9 mouse cellular contexts compared by ENCODE assay signal in the genomic region with DNA sequence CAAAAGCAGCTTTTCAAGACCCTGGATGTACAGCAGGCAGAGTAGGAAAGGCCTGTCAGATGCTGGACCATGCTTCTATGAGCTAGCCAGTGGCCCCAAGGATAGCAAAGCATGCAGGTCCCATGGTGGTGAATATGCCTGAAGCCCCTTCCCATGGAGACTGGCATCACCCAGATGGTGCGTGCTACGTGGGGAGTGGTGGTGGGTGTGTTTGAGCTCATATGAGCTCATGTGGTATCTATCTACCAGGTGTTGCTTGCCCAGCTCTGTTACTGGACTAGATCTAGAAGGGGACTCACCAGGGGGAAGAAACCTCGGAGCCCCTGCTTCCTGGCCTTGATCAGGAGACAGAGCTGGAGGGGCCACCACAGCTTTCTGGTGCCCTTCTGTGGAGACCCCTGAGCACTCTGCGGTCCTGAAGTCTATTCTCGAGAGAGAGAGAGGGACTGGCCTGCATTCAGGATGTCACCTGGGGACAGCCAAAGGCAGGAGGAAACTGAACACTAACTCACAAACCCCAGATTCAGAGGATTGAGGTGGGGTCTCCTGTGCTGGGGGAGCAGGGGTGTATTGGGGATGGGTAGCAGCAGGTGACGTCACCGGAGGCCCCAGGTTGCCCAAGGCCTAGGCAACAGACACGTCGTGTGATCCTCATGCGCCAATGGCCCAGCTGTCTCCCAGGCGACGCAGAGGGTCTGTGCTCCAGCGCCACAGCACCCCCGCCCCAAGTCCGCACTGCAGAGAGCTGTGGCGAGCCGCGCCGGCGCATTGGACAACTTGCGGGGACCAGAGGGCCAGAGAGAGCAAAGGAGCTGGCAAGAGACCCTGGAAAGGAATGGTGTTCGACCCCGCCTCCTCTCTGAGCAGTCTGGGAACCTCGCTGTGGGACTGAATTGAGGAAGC. TPM values are rescaled to one million over a fixed set of nuclear protein-coding genes. Genes with fewer than 3 reads are reported as not detected.
DNase-seq lines count a peak whose midpoint lies in the region; ATAC-seq lines count a peak whose summit lies in the region.
"Had no signal": no experiment of that assay in that cellular context is flagged by ENCODE, and none has a peak within 500 bp of the region (broad histone marks: within the 10 kb centered on the region; RNA-seq: fewer than 3 reads in every experiment).

No protein-coding gene starts in this region.

- no peak overlapping the region for H3K9ac ChIP-seq in heart, embryonic 12.5 days
- H3K9ac ChIP-seq in forebrain, embryonic 14.5 days (ENCODE audit: low read length), result peak overlapping the region; percentile 56
- H3K9ac ChIP-seq in neural tube, embryonic 15.5 days (replicated peaks), result peak overlapping the region; percentile 45

- peaks cover 30% of the 10 kb centered on the region for H3K27me3 ChIP-seq in heart, embryonic 12.5 days (replicated peaks)
- H3K27me3 ChIP-seq in forebrain, embryonic 14.5 days (replicated peaks; ENCODE audit: control insufficient read depth, insufficient read depth, low read length), result no peaks in the 10 kb centered on the region
- H3K27me3 ChIP-seq in neural tube, embryonic 15.5 days (replicated peaks), result no peaks in the 10 kb centered on the region
- H3K27me3 ChIP-seq: CH12.LX had no signal

- peak overlapping the region; percentile 60 for H3K4me2 ChIP-seq in heart, embryonic 12.5 days
- peak overlapping the region; percentile 52 for H3K4me2 ChIP-seq in forebrain, embryonic 14.5 days (ENCODE audit: low read length)
- peak overlapping the region; percentile 65 for H3K4me2 ChIP-seq in neural tube, embryonic 15.5 days

- H3K4me1 ChIP-seq in heart, embryonic 12.5 days (replicated peaks), result no peaks in the 10 kb centered on the region
- H3K4me1 ChIP-seq in forebrain, embryonic 14.5 days (ENCODE audit: control insufficient read depth, insufficient read depth, low read length), result no peaks in the 10 kb centered on the region
- 0 out of 2 replicates have a peak, but pooled peaks cover 10% of the 10 kb centered on the region for H3K4me1 ChIP-seq in neural tube, embryonic 15.5 days

- no peak for DNase-seq in heart, postnatal 4 days
- DNase-seq in brain, embryonic 18.5 days (ENCODE audit: low read depth, low spot score), result peak; percentile 30
- peak; percentile 53 for DNase-seq in forebrain, embryonic 14.5 days (ENCODE audit: low spot score)
- peak; percentile 27 to 61 for DNase-seq in left cerebral cortex, postnatal 10 days (ENCODE audit: extremely low spot score in 1 of 2, low spot score in 2 of 2)
- DNase-seq in thymus, adult 18-20 months, result no peak
- DNase-seq in kidney, postnatal 36 days, result no peak

- intact Hi-C loops in left cerebral cortex, postnatal 10 days (cut with DNase I), result loop anchor here (5.0 to 10.0 kb wide), 3 partner anchors 164 to 421 kb away; a partner anchor contains a TSS

- no peaks in the 10 kb centered on the region for H3K9me3 ChIP-seq in heart, embryonic 12.5 days (replicated peaks)
- no peaks in the 10 kb centered on the region for H3K9me3 ChIP-seq in forebrain, embryonic 14.5 days (replicated peaks; ENCODE audit: control insufficient read depth, low read length)
- no peaks in the 10 kb centered on the region for H3K9me3 ChIP-seq in neural tube, embryonic 15.5 days (replicated peaks)

- no peak overlapping the region for H3K27ac ChIP-seq in heart, embryonic 12.5 days (ENCODE audit: poor library complexity, severe bottlenecking)
- H3K27ac ChIP-seq in forebrain, embryonic 14.5 days (ENCODE audit: low read depth, low read length), result no peak overlapping the region
- H3K27ac ChIP-seq in neural tube, embryonic 15.5 days (replicated peaks), result peak overlapping the region; percentile 24; the same call in 1 of the 2 replicates

- peak overlapping the region; percentile 24 for H3K4me3 ChIP-seq in heart, embryonic 12.5 days
- peak overlapping the region; percentile 30 for H3K4me3 ChIP-seq in forebrain, embryonic 14.5 days (ENCODE audit: low read depth, low read length)
- peak overlapping the region; percentile 43 for H3K4me3 ChIP-seq in neural tube, embryonic 15.5 days (replicated peaks)

- H3K36me3 ChIP-seq in heart, embryonic 12.5 days, result no peaks in the 10 kb centered on the region
- H3K36me3 ChIP-seq in forebrain, embryonic 14.5 days (ENCODE audit: control insufficient read depth, insufficient read depth, low read length), result no peaks in the 10 kb centered on the region
- no peaks in the 10 kb centered on the region for H3K36me3 ChIP-seq in neural tube, embryonic 15.5 days

- 34% methylated on average over 24 of the region's 24 CpGs for WGBS in heart, embryonic 12.5 days
- 32% methylated on average over 24 of the region's 24 CpGs for WGBS in forebrain, embryonic 14.5 days
- WGBS in neural tube, embryonic 15.5 days, result 29% methylated on average over 24 of the region's 24 CpGs

- no peak for ATAC-seq in heart, embryonic 12.5 days (ENCODE audit: insufficient number of reproducible peaks, low FRiP score)
- peak; percentile 94 for ATAC-seq in forebrain, embryonic 14.5 days
- peak; percentile 95 for ATAC-seq in neural tube, embryonic 15.5 days (ENCODE audit: low FRiP score)

RNA-seq across cellular contexts. Expression of a gene that starts 0.8 kb away (rescaled TPM):
- polyA plus RNA-seq in heart, embryonic 12.5 days (2016; fragmentation: Nextera tagmentation; extraction: Ambion mirVana), result 0.09 TPM in 1 of 2 replicates, not detected in the other
- not detected for total RNA-seq in heart, postnatal 4 days (2021)
- 1.3 and 1.7 TPM in 2 replicates for polyA plus RNA-seq in forebrain, embryonic 14.5 days (2014; fragmentation: Nextera tagmentation; extraction: Ambion mirVana)
- total RNA-seq in left cerebral cortex, postnatal 10 days (2021), result 10 to 100 TPM; 28.7 to 30.8 TPM
- polyA plus RNA-seq in neural tube, embryonic 15.5 days (2015; fragmentation: Nextera tagmentation; extraction: Ambion mirVana), result 4.5 and 6.0 TPM in 2 replicates
- total RNA-seq: CH12.LX had no signal

RNA-seq across cellular contexts. Expression of a gene that starts 18.5 kb away (rescaled TPM):
- polyA plus RNA-seq in heart, embryonic 12.5 days (2016; fragmentation: Nextera tagmentation; extraction: Ambion mirVana), result 1.00 and 1.6 TPM in 2 replicates
- total RNA-seq in heart, postnatal 4 days (2021), result 1 to 10 TPM in 1 of 2 experiments, not detected in 1; 1.0 TPM
- 0.43 and 0.69 TPM in 2 replicates for polyA plus RNA-seq in forebrain, embryonic 14.5 days (2014; fragmentation: Nextera tagmentation; extraction: Ambion mirVana)
- total RNA-seq in left cerebral cortex, postnatal 10 days (2021), result under 1 TPM in 1 of 2 experiments, not detected in 1; 0.91 TPM
- 0.29 and 4.0 TPM in 2 replicates for polyA plus RNA-seq in neural tube, embryonic 15.5 days (2015; fragmentation: Nextera tagmentation; extraction: Ambion mirVana)

RNA-seq across cellular contexts. Expression of a gene that starts 26.9 kb away (rescaled TPM):
- polyA plus RNA-seq in heart, embryonic 12.5 days (2016; fragmentation: Nextera tagmentation; extraction: Ambion mirVana), result 0.08 TPM in 1 of 2 replicates, not detected in the other
- under 1 TPM; 0.14 to 0.19 TPM for total RNA-seq in heart, postnatal 4 days (2021)
- not detected in 2 replicates for polyA plus RNA-seq in forebrain, embryonic 14.5 days (2014; fragmentation: Nextera tagmentation; extraction: Ambion mirVana)
- total RNA-seq in left cerebral cortex, postnatal 10 days (2021), result under 1 TPM; 0.41 to 0.59 TPM
- polyA plus RNA-seq in neural tube, embryonic 15.5 days (2015; fragmentation: Nextera tagmentation; extraction: Ambion mirVana), result 0.23 TPM in 2 replicates

RNA-seq across cellular contexts. Expression of a gene that starts 33.1 kb away (rescaled TPM):
- 1.9 and 2.2 TPM in 2 replicates for polyA plus RNA-seq in heart, embryonic 12.5 days (2016; fragmentation: Nextera tagmentation; extraction: Ambion mirVana)
- under 1 TPM; 0.60 to 0.72 TPM for total RNA-seq in heart, postnatal 4 days (2021)
- 2.5 and 6.9 TPM in 2 replicates for polyA plus RNA-seq in forebrain, embryonic 14.5 days (2014; fragmentation: Nextera tagmentation; extraction: Ambion mirVana)
- total RNA-seq in left cerebral cortex, postnatal 10 days (2021), result 1 to 10 TPM in 1 of 2 experiments, under 1 TPM in 1; 0.51 to 4.8 TPM
- polyA plus RNA-seq in neural tube, embryonic 15.5 days (2015; fragmentation: Nextera tagmentation; extraction: Ambion mirVana), result 4.2 TPM in 2 replicates

RNA-seq across cellular contexts. Expression of a gene that starts 53.1 kb away (rescaled TPM):
- polyA plus RNA-seq in heart, embryonic 12.5 days (2016; fragmentation: Nextera tagmentation; extraction: Ambion mirVana), result not detected in 2 replicates
- not detected for total RNA-seq in heart, postnatal 4 days (2021)
- polyA plus RNA-seq in forebrain, embryonic 14.5 days (2014; fragmentation: Nextera tagmentation; extraction: Ambion mirVana), result 0.22 and 0.84 TPM in 2 replicates
- 1 to 10 TPM; 1.5 to 1.9 TPM for total RNA-seq in left cerebral cortex, postnatal 10 days (2021)
- polyA plus RNA-seq in neural tube, embryonic 15.5 days (2015; fragmentation: Nextera tagmentation; extraction: Ambion mirVana), result 0.84 TPM in 1 of 2 replicates, not detected in the other

Comparison
In these comparisons a context has a peak if more than half of its experiments do, and no peak if none do; other contexts are left out.
1. DNase-seq: peak in brain, embryonic 18.5 days (single experiment), forebrain, embryonic 14.5 days (single experiment) and left cerebral cortex, postnatal 10 days (2 of 2); none in heart, postnatal 4 days (single experiment), thymus, adult 18-20 months (0 of 2) and kidney, postnatal 36 days (0 of 2).
2. Peak in every context shown above with its lines, with median percentiles within 50 percentile points of each other: H3K4me2 ChIP-seq and H3K4me3 ChIP-seq.